ENCODE assay signal across 17 mouse cellular contexts in genomic region chr12:75544259-75544658, GRCm38 (mm10).
"Had no signal": no experiment of that assay in that cellular context is flagged by ENCODE, and none has a peak within 500 bp of the region (broad histone marks: within the 10 kb centered on the region; RNA-seq: fewer than 3 reads in every experiment).

No protein-coding gene starts in this region.

- H3K36me3 ChIP-seq: limb, embryonic 13.5 days; liver, embryonic 15.5 days; midbrain, embryonic 12.5 days; neural tube, embryonic 13.5 days; stomach, embryonic 15.5 days had no signal

- H3K27me3 ChIP-seq: limb, embryonic 13.5 days; liver, embryonic 15.5 days; megakaryocyte, embryonic 14.5 days; midbrain, embryonic 12.5 days; neural tube, embryonic 13.5 days; stomach, embryonic 15.5 days had no signal

- H3K4me2 ChIP-seq: limb, embryonic 13.5 days; liver, embryonic 11.5 days; liver, embryonic 15.5 days; lung, embryonic 14.5 days; midbrain, embryonic 12.5 days; neural tube, embryonic 13.5 days; stomach, embryonic 15.5 days had no signal

- H3K9me3 ChIP-seq: limb, embryonic 13.5 days; liver, embryonic 15.5 days; megakaryocyte, embryonic 14.5 days; midbrain, embryonic 12.5 days; neural tube, embryonic 13.5 days; stomach, embryonic 15.5 days had no signal

- DNase-seq: kidney, adult 8-10 months; kidney, postnatal 25 days; layer of hippocampus, adult 9-11 months; lung, embryonic 14.5 days; lung, postnatal 14 days; retina, postnatal 1 day; right cerebral cortex, postnatal 4 days; thymus, postnatal 25 days had no signal

- H3K27ac ChIP-seq: limb, embryonic 13.5 days; liver, embryonic 15.5 days; macrophage; midbrain, embryonic 12.5 days; neural tube, embryonic 13.5 days; stomach, embryonic 15.5 days had no signal

- ATAC-seq: intestine, postnatal 0 days had no signal

- H3K4me3 ChIP-seq: limb, embryonic 13.5 days; liver, embryonic 15.5 days; megakaryocyte, embryonic 14.5 days; midbrain, embryonic 12.5 days; neural tube, embryonic 13.5 days; stomach, embryonic 15.5 days had no signal

- H3K9ac ChIP-seq: limb, embryonic 13.5 days; liver, embryonic 15.5 days; lung, embryonic 14.5 days; midbrain, embryonic 12.5 days; neural tube, embryonic 13.5 days; stomach, embryonic 15.5 days had no signal
